Mouse (Mus musculus) forebrain, embryonic 11.5 days (tissue): ENCODE measurements at regions not wholly inside any gene's neighbourhood (a gene's known extent, or its start where the extent isn't known, plus 50 kb on each side); places are given as distances from the start of the nearest gene placed in this dataset.

Source experiments
- ATAC-seq: fragments of 200-750 bp; cut with Nextera tagmentation; replicated peaks from 2 replicates; pipeline ENCODE4 v1.8.0; 2017; ENCODE audit warnings: moderate TSS enrichment; ENCODE audit not compliant: low FRiP score
- DNase-seq: peaks from one replicate; pipeline ENCODE4 v3.0.0-alpha.2; 2017; ENCODE audit warnings: low spot score
- H3K27ac ChIP-seq: fragments of 300-500 bp; sonication (generic); 2 replicates; pipeline ENCODE4 v1.5.1; 2014; ENCODE audit warnings: low read depth, low read length
- H3K27me3 ChIP-seq: fragments of 300-500 bp; sonication (generic); 2 replicates; pipeline ENCODE4 v1.6.1; 2014; ENCODE audit warnings: mild to moderate bottlenecking, low read length, mixed read lengths; ENCODE audit not compliant: control insufficient read depth, insufficient read depth
- H3K36me3 ChIP-seq: fragments of 300-500 bp; sonication (generic); 2 replicates; pipeline ENCODE4 v1.6.1; 2014; ENCODE audit warnings: mild to moderate bottlenecking, low read length, moderate library complexity, mixed read lengths; ENCODE audit not compliant: control insufficient read depth, insufficient read depth
- H3K4me1 ChIP-seq: fragments of 300-500 bp; sonication (generic); replicated peaks from 2 replicates; pipeline ENCODE4 v1.6.1; 2014; ENCODE audit warnings: low read length, mixed read lengths; ENCODE audit not compliant: control insufficient read depth, insufficient read depth
- H3K4me2 ChIP-seq: fragments of 300-500 bp; sonication (generic); 2 replicates; pipeline ENCODE4 v1.6.1; 2014; ENCODE audit warnings: low read depth, mild to moderate bottlenecking, low read length, moderate library complexity, mixed read lengths; ENCODE audit not compliant: severe bottlenecking
- H3K4me3 ChIP-seq: fragments of 300-500 bp; sonication (generic); 2 replicates; pipeline ENCODE4 v1.5.1; 2014; ENCODE audit warnings: low read depth, low read length
- H3K9ac ChIP-seq: fragments of 300-500 bp; sonication (generic); 2 replicates; pipeline ENCODE4 v1.6.1; 2014; ENCODE audit warnings: low read length
- H3K9me3 ChIP-seq: fragments of 300-500 bp; sonication (generic); 2 replicates; pipeline ENCODE4 v1.6.1; 2016; ENCODE audit warnings: low read length, mixed read lengths; ENCODE audit not compliant: control insufficient read depth
- WGBS: fragments of 180-500 bp; shearing (Covaris S2); extraction: QIAGEN DNeasy Blood & Tissue Kit; methylation state at CpG from one replicate; pipeline ENCODE4 v1.1.7; 2014; 5-methylcytosine and 5-hydroxymethylcytosine counted together

DNA sequence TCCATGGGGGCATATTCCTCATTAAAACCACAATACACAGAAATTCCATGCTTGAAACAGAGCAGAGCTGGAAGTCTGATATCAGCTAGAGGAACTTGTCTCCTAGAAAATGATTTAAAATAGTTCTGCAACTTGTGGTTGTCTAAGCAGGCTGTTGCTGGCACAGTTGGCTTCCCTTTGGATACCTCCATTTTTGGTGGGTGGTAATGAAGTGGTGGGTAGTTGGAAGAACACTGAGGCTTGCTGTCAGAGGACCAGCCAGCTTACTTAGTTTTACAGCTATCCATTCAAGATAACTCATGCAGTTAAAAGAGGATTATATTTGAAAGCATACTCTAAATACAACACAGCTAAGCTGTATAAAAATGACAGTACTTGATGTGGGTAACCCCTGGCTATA lies 385.6 kb downstream of the Prdm13 start:
- ATAC-seq (no peak), DNase-seq (no peak)
- Histone ChIP-seq H3K4me3 (no peak overlapping the region), H3K4me1 (no peaks in the 10 kb centered on the region), H3K4me2 (no peak overlapping the region), H3K9ac (no peak overlapping the region), H3K9me3 (no peaks in the 10 kb centered on the region), H3K27me3 (no peaks in the 10 kb centered on the region), H3K36me3 (no peaks in the 10 kb centered on the region), H3K27ac (no peak overlapping the region)

DNA sequence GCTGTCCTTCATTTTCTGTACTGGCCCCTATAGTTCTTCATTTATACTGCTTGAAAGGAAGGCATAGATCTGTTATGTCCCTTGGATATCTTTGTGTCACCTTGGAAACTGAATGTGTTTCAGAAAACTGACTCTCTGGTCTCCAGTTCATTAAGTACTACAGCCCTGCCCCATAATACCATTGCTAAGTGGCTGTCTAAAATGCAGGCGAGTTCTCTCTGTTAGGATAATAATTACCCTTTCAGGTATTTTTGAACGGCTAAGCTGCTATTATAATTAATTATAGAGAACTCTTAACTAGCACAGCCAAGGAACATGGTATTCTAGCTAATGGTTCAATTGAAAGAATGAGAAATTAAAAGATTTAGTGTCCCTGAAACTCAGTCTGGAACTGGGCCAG lies 418.5 kb downstream of the Prdm13 start:
- H3K9me3 ChIP-seq = no peaks in the 10 kb centered on the region
- ATAC-seq = peak; percentile 90
- H3K4me1 ChIP-seq = no peaks in the 10 kb centered on the region
- no peak overlapping the region for H3K27ac ChIP-seq
- no peaks in the 10 kb centered on the region for H3K36me3 ChIP-seq
- no peak overlapping the region for H3K9ac ChIP-seq
- H3K4me3 ChIP-seq = no peak overlapping the region
- H3K4me2 ChIP-seq = no peak overlapping the region
- H3K27me3 ChIP-seq = no peaks in the 10 kb centered on the region
- WGBS = 41% methylated on average over 2 of the region's 2 CpGs
- no peak for DNase-seq

DNA sequence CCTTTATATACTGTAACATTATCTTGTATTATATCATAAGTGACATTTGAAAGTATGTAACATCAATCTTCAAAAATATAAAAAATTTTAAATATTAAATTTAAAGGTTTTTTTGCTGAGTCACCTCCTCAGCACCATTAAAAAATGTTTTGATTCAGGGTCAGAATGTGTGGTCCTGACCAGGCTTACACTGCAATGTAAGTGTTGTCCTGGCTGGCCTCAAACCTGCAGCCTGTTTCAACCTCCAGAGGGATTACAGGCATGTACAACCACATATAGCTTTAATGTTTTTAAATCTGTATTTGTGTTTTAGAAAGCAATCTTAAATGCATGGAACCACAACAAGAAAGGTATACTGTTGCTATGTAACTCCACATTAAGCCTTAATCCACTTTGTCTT lies 418.9 kb downstream of the Prdm13 start:
- Histone ChIP-seq H3K36me3 (no peaks in the 10 kb centered on the region), H3K27ac (no peak overlapping the region), H3K27me3 (no peaks in the 10 kb centered on the region), H3K4me2 (no peak overlapping the region), H3K9ac (no peak overlapping the region), H3K4me1 (no peaks in the 10 kb centered on the region), H3K9me3 (no peaks in the 10 kb centered on the region), H3K4me3 (no peak overlapping the region)
- DNase-seq (no peak), ATAC-seq (no peak)

DNA sequence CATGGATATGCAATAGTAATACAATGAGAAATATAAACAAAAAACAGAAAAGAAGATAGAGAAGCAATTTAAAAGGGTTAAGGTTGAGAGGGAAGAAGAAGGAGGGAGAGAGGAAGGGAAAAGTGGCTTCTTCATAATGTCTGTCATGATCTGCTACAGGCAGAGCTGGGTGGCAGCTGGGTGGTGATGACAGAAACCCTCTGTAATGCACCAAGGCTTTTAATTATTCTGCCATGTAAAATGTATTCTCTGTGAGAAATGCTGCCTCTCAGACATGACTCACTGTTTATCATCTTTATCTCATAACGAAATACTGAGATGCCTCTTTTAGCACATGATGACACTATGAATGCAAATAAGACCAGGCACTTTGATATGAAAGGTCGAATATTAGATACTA lies 435.4 kb downstream of the Prdm13 start:
- Histone ChIP-seq H3K27ac (no peak overlapping the region), H3K27me3 (no peaks in the 10 kb centered on the region), H3K4me3 (no peak overlapping the region), H3K4me2 (no peak overlapping the region), H3K4me1 (no peaks in the 10 kb centered on the region), H3K36me3 (no peaks in the 10 kb centered on the region), H3K9ac (no peak overlapping the region), H3K9me3 (no peaks in the 10 kb centered on the region)
- DNase-seq (no peak), ATAC-seq (no peak)
- WGBS = 83% methylated on average over 2 of the region's 2 CpGs

DNA sequence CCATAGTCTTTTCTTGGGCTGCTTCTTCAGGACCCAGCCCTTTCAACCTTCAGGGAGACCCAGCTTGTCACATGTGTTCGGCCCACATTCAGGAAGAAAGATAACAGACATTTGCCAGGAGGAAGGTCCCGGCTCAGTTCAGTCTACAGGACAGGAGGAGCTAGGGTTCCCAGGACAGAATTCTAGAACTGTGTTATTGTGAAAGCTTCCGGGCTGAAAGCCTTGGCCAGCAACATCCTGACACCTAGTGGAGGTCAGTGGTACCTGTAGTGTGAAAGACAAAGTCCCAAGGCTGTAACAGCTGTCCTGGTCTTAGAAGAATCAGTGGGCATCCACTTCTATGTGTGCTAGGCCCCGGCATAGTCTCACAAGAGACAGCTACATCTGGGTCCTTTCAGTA lies 463.1 kb downstream of the Prdm13 start:
- no peaks in the 10 kb centered on the region for H3K4me1 ChIP-seq
- no peaks in the 10 kb centered on the region for H3K9me3 ChIP-seq
- no peak overlapping the region for H3K4me2 ChIP-seq
- H3K27me3 ChIP-seq = no peaks in the 10 kb centered on the region
- ATAC-seq (peak; percentile 89), DNase-seq (peak; percentile 53)
- no peak overlapping the region for H3K27ac ChIP-seq
- 53% methylated on average over 4 of the region's 4 CpGs for WGBS
- H3K9ac ChIP-seq = no peak overlapping the region
- H3K4me3 ChIP-seq = no peak overlapping the region
- H3K36me3 ChIP-seq = no peaks in the 10 kb centered on the region

DNA sequence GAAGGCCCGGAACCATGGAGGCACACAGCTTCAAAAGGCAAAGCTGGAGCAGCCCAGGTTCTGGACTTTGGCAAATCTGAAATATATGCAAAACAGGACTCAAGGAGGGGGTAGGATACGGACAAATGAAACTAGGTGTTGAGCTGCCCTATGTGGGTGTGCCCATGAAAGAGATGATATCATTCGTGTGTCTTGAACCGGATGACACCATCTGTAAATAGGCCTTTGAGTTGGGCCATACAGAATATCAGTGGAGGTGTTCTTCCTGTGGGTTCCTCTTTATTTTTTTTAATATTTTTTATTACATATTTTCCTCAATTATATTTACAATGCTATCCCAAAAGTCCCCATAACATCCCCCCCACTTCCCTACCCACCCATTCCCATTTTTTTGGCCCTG lies 478.1 kb downstream of the Prdm13 start:
- no peak overlapping the region for H3K9ac ChIP-seq
- H3K4me2 ChIP-seq = no peak overlapping the region
- DNase-seq (no peak), ATAC-seq (0 out of 2 replicates have a peak, but pooled peaks have one; percentile 53)
- no peaks in the 10 kb centered on the region for H3K4me1 ChIP-seq
- H3K27ac ChIP-seq = no peak overlapping the region
- H3K27me3 ChIP-seq = no peaks in the 10 kb centered on the region
- no peaks in the 10 kb centered on the region for H3K36me3 ChIP-seq
- H3K4me3 ChIP-seq = no peak overlapping the region
- 89% methylated on average over 4 of the region's 4 CpGs for WGBS
- H3K9me3 ChIP-seq = no peaks in the 10 kb centered on the region

DNA sequence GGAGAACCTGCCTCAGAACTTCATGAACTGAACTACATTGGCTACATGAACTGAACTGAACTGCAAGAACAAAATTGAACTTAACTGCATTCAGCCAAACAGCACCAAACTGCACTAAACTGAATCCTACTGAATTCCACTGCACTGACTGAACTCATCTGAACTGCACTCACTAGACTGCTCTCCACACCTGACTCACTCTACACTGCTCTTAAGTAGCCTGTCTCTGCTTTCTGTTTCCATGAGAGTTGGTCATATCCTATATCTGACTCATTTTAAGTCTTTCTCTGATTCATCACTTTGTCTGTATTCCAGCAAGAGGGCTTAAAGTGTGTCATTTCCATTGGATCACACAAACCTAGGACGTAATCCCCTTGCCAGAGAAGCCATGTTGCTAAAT lies 490.1 kb downstream of the Prdm13 start:
- no peak for DNase-seq
- H3K9ac ChIP-seq = no peak overlapping the region
- H3K4me2 ChIP-seq = no peak overlapping the region
- no peaks in the 10 kb centered on the region for H3K36me3 ChIP-seq
- H3K4me3 ChIP-seq = no peak overlapping the region
- H3K27ac ChIP-seq = no peak overlapping the region
- no peaks in the 10 kb centered on the region for H3K9me3 ChIP-seq
- no peaks in the 10 kb centered on the region for H3K4me1 ChIP-seq
- ATAC-seq = no peak
- H3K27me3 ChIP-seq = no peaks in the 10 kb centered on the region
- WGBS = 81% methylated on average over 1 of the region's 1 CpGs

DNA sequence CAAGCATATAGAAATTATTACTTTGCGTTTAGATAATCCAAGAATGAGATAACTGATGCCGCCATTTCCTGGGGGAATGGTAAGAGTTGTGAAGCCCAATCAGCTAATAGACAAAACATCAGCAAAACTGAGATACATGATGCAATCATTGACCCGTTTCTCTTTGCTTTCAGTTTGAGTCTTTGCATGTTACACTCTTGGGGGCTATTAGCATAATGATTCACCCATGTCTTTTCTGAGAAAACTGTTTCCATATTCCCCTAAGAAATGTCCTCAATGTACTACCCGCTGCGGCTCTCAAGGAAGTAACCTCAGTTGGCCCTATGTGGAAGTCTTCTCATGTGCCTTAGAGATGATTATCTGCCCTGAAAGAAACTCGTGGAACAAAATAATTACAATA lies 512.0 kb downstream of the Prdm13 start:
- Histone ChIP-seq H3K36me3 (no peaks in the 10 kb centered on the region), H3K9ac (no peak overlapping the region), H3K9me3 (no peaks in the 10 kb centered on the region), H3K27me3 (no peaks in the 10 kb centered on the region), H3K27ac (no peak overlapping the region), H3K4me1 (no peaks in the 10 kb centered on the region), H3K4me3 (no peak overlapping the region), H3K4me2 (no peak overlapping the region)
- no peak for DNase-seq
- WGBS = 86% methylated on average over 6 of the region's 6 CpGs
- no peak for ATAC-seq

DNA sequence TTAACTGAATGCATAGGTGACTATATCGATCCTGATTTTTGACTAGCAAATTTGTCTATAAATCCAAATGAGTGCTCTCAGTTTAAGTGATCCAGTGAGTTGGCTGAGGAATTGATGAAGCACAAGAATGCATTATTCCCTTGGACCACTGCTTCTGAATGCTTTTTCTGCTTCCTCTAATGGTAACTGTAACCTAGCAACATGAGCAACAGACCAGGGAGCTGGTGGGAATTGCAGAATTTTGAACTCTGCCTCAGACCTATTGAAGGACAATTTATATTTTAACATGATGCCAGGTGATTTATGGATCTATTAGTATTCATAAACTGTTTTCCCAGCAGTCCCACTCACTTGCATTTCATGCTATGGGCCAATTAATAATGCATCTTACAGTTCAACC lies 512.7 kb downstream of the Prdm13 start:
- 88% methylated on average over 1 of the region's 1 CpGs for WGBS
- DNase-seq = no peak
- Histone ChIP-seq H3K9ac (no peak overlapping the region), H3K4me2 (no peak overlapping the region), H3K27me3 (no peaks in the 10 kb centered on the region), H3K9me3 (no peaks in the 10 kb centered on the region), H3K27ac (no peak overlapping the region), H3K36me3 (no peaks in the 10 kb centered on the region), H3K4me1 (no peaks in the 10 kb centered on the region), H3K4me3 (no peak overlapping the region)
- ATAC-seq = no peak
